Mouse (Mus musculus) forebrain, embryonic 14.5 days (tissue): ENCODE measurements at regions not wholly inside any gene's neighbourhood (a gene's known extent, or its start where the extent isn't known, plus 50 kb on each side); places are given as distances from the start of the nearest gene placed in this dataset.

Experiments
- ATAC-seq: fragments of 200-750 bp; cut with Nextera tagmentation; 2 replicates; pipeline ENCODE4 v1.8.0; 2017; ENCODE audit warnings: mild to moderate bottlenecking, moderate library complexity
- DNase-seq: peaks from one replicate; pipeline ENCODE4 v3.0.0-alpha.2; 2015; ENCODE audit warnings: low spot score
- H3K27ac ChIP-seq: fragments of 300-500 bp; sonication (generic); 2 replicates; pipeline ENCODE4 v1.5.1; 2014; ENCODE audit warnings: low read depth, mild to moderate bottlenecking, control low read depth, low read length, moderate library complexity
- H3K27me3 ChIP-seq: fragments of 300-500 bp; sonication (generic); replicated peaks from 2 replicates; pipeline ENCODE4 v1.6.1; 2014; ENCODE audit warnings: low read length, control low read depth, mixed read lengths; ENCODE audit not compliant: control insufficient read depth, insufficient read depth
- H3K36me3 ChIP-seq: fragments of 300-500 bp; sonication (generic); 2 replicates; pipeline ENCODE4 v1.6.1; 2014; ENCODE audit warnings: low read length, control low read depth; ENCODE audit not compliant: control insufficient read depth, insufficient read depth
- H3K4me1 ChIP-seq: fragments of 300-500 bp; sonication (generic); 2 replicates; pipeline ENCODE4 v1.6.1; 2014; ENCODE audit warnings: antibody characterized with exemption, low read length, control low read depth; ENCODE audit not compliant: control insufficient read depth, insufficient read depth
- H3K4me2 ChIP-seq: fragments of 300-500 bp; sonication (generic); 2 replicates; pipeline ENCODE4 v1.6.1; 2014; ENCODE audit warnings: mild to moderate bottlenecking, control low read depth, low read length
- H3K4me3 ChIP-seq: fragments of 300-500 bp; sonication (generic); 2 replicates; pipeline ENCODE4 v1.5.1; 2014; ENCODE audit warnings: low read depth, low read length, control low read depth
- H3K9ac ChIP-seq: fragments of 300-500 bp; sonication (generic); 2 replicates; pipeline ENCODE4 v1.6.1; 2014; ENCODE audit warnings: mild to moderate bottlenecking, low read length, control low read depth, moderate library complexity
- H3K9me3 ChIP-seq: fragments of 300-500 bp; sonication (generic); replicated peaks from 2 replicates; pipeline ENCODE4 v1.6.1; 2016; ENCODE audit warnings: low read length, control low read depth, mixed read lengths; ENCODE audit not compliant: control insufficient read depth
- WGBS: fragments of 180-500 bp; shearing (Covaris S2); extraction: QIAGEN DNeasy Blood & Tissue Kit; methylation state at CpG from one replicate; pipeline ENCODE4 v1.1.7; 2014; 5-methylcytosine and 5-hydroxymethylcytosine counted together

DNA sequence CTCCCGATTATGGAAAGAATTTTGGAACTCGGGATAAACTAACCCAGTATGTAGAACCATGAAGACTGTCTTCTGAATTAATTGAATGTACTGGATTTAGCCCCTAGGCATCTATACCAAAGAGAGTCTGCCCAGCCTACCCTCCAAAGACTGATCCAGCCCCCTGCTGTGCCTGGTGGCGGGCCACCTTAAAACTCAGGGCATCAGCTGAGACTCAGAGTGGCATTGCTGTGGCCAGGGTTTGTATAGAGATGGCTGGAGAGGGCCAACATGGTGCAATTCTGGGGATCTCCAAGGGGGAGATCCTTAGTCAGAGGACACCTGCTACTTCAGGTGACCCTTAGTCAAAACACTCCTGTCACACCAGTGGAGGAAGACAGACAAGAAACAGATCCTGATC is 58.6 kb upstream of the Ppara start:
- peaks cover 64% of the 10 kb centered on the region for H3K4me1 ChIP-seq
- no peaks in the 10 kb centered on the region for H3K27me3 ChIP-seq
- H3K27ac ChIP-seq = 0 out of 2 replicates have a peak overlapping the region, but pooled peaks have one; percentile 18
- peak overlapping the region; percentile 50 for H3K9ac ChIP-seq
- ATAC-seq (no peak), DNase-seq (no peak)
- H3K9me3 ChIP-seq = no peaks in the 10 kb centered on the region
- peak overlapping the region; percentile 85 for H3K4me2 ChIP-seq
- peak overlapping the region; percentile 16; the same call in 1 of the 2 replicates for H3K4me3 ChIP-seq
- peaks cover 21% of the 10 kb centered on the region for H3K36me3 ChIP-seq
- WGBS = 59% methylated on average over 3 of the region's 3 CpGs

DNA sequence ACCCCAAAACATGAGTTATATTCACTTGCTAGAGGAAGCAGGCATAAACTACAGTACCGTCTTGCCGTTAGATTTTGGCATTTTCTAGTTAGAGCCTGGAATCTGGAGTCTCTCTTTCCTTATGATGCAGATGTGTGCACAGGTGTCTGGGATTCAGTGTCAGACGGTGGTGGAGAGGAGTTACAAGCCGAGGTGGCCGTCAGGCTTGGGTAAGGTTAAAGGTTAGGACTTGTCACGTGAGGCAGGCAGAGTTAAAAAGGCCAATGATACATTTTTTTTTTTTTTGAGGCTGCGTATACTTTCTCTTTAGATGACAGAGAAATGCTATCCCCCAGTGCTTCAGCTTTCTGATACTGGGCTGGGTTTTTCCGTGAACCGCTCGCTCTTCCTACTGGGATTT is 57.9 kb upstream of the Ppara start:
- H3K4me1 ChIP-seq = peaks cover 71% of the 10 kb centered on the region
- H3K27me3 ChIP-seq = no peaks in the 10 kb centered on the region
- peak overlapping the region; percentile 50 for H3K9ac ChIP-seq
- no peak for DNase-seq
- no peaks in the 10 kb centered on the region for H3K9me3 ChIP-seq
- WGBS = 76% methylated on average over 10 of the region's 10 CpGs
- H3K4me3 ChIP-seq = peak overlapping the region; percentile 2; the same call in 1 of the 2 replicates
- peak overlapping the region; percentile 85 for H3K4me2 ChIP-seq
- no peak for ATAC-seq
- H3K27ac ChIP-seq = no peak overlapping the region
- peaks cover 21% of the 10 kb centered on the region for H3K36me3 ChIP-seq

DNA sequence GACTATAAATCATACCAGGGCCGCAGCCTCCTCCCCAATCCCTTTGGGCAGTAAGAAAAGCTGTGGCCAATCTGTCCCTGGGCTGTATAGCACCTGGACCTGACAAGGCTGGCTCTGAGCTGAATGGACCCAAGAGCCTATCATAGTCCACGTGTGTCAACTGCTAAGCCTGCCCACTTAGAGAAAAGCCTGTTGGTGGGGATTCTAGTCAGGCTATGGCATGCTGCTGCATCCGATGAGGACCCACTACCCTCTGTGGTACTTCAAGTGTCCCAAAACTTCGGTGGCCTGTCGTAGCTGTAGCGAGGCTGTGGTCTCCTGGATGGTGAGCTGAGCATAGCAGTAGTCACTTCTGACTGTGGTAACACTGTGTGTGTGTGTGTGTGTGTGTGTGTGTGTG is 57.4 kb upstream of the Ppara start:
- Histone ChIP-seq H3K27ac (peak overlapping the region; percentile 93), H3K4me1 (peaks cover 73% of the 10 kb centered on the region), H3K9ac (peak overlapping the region; percentile 50), H3K36me3 (peaks cover 26% of the 10 kb centered on the region), H3K4me3 (peak overlapping the region; percentile 2; the same call in 1 of the 2 replicates), H3K9me3 (no peaks in the 10 kb centered on the region), H3K27me3 (no peaks in the 10 kb centered on the region), H3K4me2 (peak overlapping the region; percentile 85)
- WGBS = 75% methylated on average over 6 of the region's 6 CpGs
- DNase-seq (no peak), ATAC-seq (peak; percentile 4; the same call in 1 of the 2 replicates)

DNA sequence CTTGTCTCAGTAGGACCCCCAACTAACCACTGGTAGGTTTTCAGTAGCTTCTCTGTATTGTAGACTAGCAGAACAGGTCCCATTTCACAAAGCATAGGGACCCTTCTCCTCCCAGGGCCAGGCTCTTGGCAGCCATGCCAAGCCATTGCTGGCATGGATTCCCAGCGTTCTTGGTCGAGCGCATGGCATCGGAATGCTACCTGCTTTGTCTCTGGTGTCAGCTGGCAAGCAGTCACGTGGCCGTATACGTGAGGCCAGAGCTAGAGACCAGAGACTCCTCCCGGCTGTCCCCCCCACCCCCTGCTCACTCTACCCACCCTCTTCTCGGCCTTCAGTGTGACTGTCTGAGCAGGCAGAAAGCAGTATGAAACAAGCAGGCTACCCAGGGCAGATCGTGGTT is 56.9 kb upstream of the Ppara start:
- peak overlapping the region; percentile 57 for H3K9ac ChIP-seq
- peaks cover 27% of the 10 kb centered on the region for H3K36me3 ChIP-seq
- peaks cover 73% of the 10 kb centered on the region for H3K4me1 ChIP-seq
- peak overlapping the region; percentile 85 for H3K4me2 ChIP-seq
- H3K27ac ChIP-seq = peak overlapping the region; percentile 93
- peak; percentile 63 for ATAC-seq
- H3K4me3 ChIP-seq = peak overlapping the region; percentile 28
- peak; percentile 85 for DNase-seq
- WGBS = 39% methylated on average over 10 of the region's 10 CpGs
- no peaks in the 10 kb centered on the region for H3K9me3 ChIP-seq
- no peaks in the 10 kb centered on the region for H3K27me3 ChIP-seq

DNA sequence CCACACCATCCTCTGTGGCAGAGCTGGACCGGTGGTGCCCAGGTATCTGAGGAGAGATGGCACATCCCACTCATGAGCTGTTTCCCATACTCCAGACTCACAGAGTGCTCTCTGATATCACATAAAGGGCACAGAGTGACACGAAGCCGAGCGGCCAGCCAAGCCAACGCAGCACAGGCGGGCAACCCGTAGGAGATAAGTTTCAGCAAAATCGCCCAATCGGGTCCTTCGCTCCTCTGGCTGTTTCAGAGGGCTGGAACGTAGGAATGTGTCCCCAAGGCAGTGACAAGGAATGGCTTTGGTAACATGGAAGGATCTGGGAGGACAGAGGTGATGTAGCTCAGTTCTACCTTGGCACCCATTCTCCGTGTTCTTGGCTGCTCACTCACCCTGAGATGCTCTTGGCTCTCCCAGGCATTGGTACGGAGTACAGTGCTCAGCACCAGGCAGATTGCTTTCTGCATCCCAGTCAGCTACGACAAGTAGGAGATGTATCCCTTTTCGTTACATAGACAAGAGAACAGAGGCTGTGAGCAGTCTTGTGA is 56.4 kb upstream of the Ppara start:
- DNase-seq (no peak), ATAC-seq (no peak)
- Histone ChIP-seq H3K4me3 (peak overlapping the region; percentile 28), H3K9ac (peak overlapping the region; percentile 57), H3K36me3 (peaks cover 33% of the 10 kb centered on the region), H3K9me3 (no peaks in the 10 kb centered on the region), H3K4me2 (peak overlapping the region; percentile 85), H3K27me3 (no peaks in the 10 kb centered on the region), H3K27ac (peak overlapping the region; percentile 93), H3K4me1 (peaks cover 73% of the 10 kb centered on the region)
- 86% methylated on average over 15 of the region's 15 CpGs for WGBS

DNA sequence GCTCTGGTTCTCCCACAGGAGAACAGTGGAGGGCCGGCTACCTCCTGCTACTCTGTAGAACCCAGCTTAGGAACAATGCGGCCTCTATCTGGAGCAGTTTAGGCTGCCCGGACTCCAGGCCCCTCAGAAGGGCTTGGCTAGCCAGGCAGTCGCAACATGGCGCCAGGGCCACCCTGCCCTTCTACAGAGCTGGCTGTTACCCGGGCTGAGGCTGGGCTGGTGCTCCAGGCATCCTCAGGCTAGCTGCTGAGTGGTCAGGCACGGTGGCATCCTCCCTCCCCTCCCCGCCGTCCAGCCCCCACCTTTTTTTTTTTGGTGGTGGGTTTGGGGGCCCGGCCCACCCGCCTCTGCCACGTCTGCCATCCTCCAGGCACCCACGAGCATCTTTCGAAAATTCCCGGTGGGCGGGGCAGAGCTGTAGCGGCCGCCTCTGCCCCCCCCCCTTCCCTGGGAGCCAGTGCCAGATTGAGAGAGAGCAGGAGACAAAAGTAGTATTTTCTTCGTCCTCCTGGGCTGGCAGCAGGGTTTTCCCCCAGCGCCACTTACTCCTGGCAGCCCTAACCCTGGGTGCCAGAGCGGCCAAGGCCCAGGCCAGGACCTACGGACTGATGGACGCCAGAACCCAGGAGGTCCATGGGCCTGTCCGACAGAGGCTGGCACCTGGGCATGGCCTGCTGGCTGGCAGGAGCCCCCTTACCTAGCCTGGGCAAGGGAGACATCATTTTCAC is 55.6 kb upstream of the Ppara start:
- peak; percentile 84 for DNase-seq
- 48% methylated on average over 20 of the region's 24 CpGs for whole genome bisulfite sequencing

DNA sequence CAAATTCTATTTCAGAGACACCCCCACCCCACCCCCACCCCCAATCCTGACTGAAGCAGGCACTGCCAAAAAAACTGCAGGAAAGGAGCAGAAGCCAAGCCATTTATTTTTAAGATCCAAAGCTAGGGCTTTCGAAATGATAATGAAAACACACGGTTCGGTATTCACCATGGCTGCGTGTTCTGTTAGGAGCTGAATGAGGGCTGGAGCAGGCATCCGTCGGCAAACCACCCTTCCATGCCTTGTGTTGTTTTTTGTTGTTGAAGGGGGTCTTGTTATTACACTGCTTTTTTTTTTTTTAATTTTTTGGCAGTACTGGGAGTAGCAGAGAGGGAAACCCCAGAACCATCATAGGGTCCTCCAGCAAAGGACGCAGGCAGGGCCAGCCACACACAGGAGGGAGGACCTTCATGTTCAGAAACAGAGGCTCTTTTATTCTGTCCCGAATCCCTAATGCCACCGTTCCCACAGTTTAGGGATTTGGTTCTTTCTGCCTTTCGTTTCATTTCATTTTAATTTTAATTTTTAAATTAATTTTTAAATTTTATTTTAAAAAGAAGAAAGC is 54.8 kb upstream of the Ppara start:
- ATAC-seq = no peak
- H3K9ac ChIP-seq = peak overlapping the region; percentile 57
- H3K36me3 ChIP-seq = peaks cover 42% of the 10 kb centered on the region

More for the DNA sequence above, 55.6 kb upstream of the Ppara start:
- Histone ChIP-seq H3K4me1 (peaks cover 67% of the 10 kb centered on the region), H3K9ac (peak overlapping the region; percentile 57), H3K27me3 (no peaks in the 10 kb centered on the region), H3K27ac (peak overlapping the region; percentile 93), H3K36me3 (peaks cover 37% of the 10 kb centered on the region), H3K9me3 (no peaks in the 10 kb centered on the region), H3K4me3 (peak overlapping the region; percentile 28), H3K4me2 (peak overlapping the region; percentile 85)
- peak; percentile 60 for ATAC-seq

DNA sequence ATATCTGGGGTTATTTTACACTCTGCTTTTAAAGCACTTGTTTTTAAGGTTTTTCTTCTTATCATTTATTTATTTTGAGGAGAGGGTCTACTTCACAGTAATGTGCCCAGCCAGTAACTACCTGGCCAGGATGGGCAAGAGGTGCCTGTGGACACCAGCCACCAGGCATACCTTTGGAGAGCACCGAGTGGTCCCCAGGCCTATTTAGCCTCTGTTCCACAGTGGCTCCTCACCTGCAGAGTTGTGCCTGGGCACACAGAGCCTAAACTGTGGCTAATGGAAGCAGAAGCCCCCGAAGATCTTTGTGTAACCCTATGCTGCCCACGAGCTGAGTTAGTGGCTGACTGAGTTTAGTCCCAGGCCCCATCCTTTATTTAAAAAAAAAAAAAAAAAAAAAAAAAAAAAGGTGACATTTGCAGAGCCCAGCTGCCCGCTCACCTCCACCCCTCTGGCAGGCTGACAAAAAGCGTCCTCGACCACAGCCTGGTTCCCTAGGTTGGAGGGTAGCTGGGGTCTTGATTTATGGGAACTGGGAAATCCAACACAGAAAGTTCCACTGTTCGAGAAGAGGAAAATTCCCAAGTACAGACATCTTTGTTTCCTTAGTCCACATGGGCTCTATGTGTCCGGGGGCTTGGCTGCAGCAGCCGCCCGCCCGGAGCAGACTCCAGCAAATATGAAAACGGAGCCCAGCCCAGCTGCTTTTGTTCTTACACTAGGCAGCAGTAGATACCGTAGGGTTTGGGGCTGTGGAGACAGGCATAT is 54.1 kb upstream of the Ppara start:
- ATAC-seq (no peak), DNase-seq (peak; percentile 59)
- H3K27ac ChIP-seq = peak overlapping the region; percentile 93
- H3K4me2 ChIP-seq = peak overlapping the region; percentile 85
- H3K27me3 ChIP-seq = no peaks in the 10 kb centered on the region
- H3K4me1 ChIP-seq = peaks cover 55% of the 10 kb centered on the region
- H3K4me3 ChIP-seq = peak overlapping the region; percentile 28
- peaks cover 42% of the 10 kb centered on the region for H3K36me3 ChIP-seq
- peak overlapping the region; percentile 57 for H3K9ac ChIP-seq
- no peaks in the 10 kb centered on the region for H3K9me3 ChIP-seq
- WGBS = 32% methylated on average over 13 of the region's 13 CpGs

More for the DNA sequence above, 54.8 kb upstream of the Ppara start:
- WGBS = 39% methylated on average over 10 of the region's 10 CpGs
- no peaks in the 10 kb centered on the region for H3K9me3 ChIP-seq
- peak overlapping the region; percentile 28 for H3K4me3 ChIP-seq
- H3K27ac ChIP-seq = peak overlapping the region; percentile 93
- peaks cover 61% of the 10 kb centered on the region for H3K4me1 ChIP-seq
- DNase-seq = peak; percentile 52
- no peaks in the 10 kb centered on the region for H3K27me3 ChIP-seq
- H3K4me2 ChIP-seq = peak overlapping the region; percentile 85
